Mouse (Mus musculus) midbrain, embryonic 14.5 days (tissue): Measurements from ENCODE around the gene Cbll1. TPM values are rescaled to one million over a fixed set of nuclear protein-coding genes. Genes with fewer than 3 reads are reported as not detected.

Experiments
- ATAC-seq: fragments of 200-750 bp; cut with Nextera tagmentation; 2 replicates; pipeline ENCODE4 v1.8.0; 2017; ENCODE audit warnings: moderate number of reproducible peaks, moderate library complexity; ENCODE audit not compliant: low FRiP score, low TSS enrichment
- DNase-seq: peaks from one replicate; pipeline ENCODE4 v3.0.0-alpha.2; 2015
- H3K27ac ChIP-seq: fragments of 300-500 bp; sonication (generic); replicated peaks from 2 replicates; pipeline ENCODE4 v1.5.1; 2014; ENCODE audit warnings: mild to moderate bottlenecking, low read depth, low read length, moderate library complexity
- H3K27me3 ChIP-seq: fragments of 300-500 bp; sonication (generic); 2 replicates; pipeline ENCODE4 v1.6.1; 2014; ENCODE audit warnings: low read length, control low read depth, mixed read lengths; ENCODE audit not compliant: control insufficient read depth, insufficient read depth
- H3K36me3 ChIP-seq: fragments of 300-500 bp; sonication (generic); 2 replicates; pipeline ENCODE4 v1.6.1; 2014; ENCODE audit warnings: low read length, control low read depth; ENCODE audit not compliant: control insufficient read depth, insufficient read depth
- H3K4me1 ChIP-seq: fragments of 300-500 bp; sonication (generic); 2 replicates; pipeline ENCODE4 v1.6.1; 2014; ENCODE audit warnings: mild to moderate bottlenecking, antibody characterized with exemption, low read length, control low read depth; ENCODE audit not compliant: control insufficient read depth, insufficient read depth
- H3K4me2 ChIP-seq: fragments of 300-500 bp; sonication (generic); 2 replicates; pipeline ENCODE4 v1.6.1; 2014; ENCODE audit warnings: mild to moderate bottlenecking, low read length, moderate library complexity
- H3K4me3 ChIP-seq: fragments of 300-500 bp; sonication (generic); replicated peaks from 2 replicates; pipeline ENCODE4 v1.5.1; 2014; ENCODE audit warnings: low read depth, low read length
- H3K9ac ChIP-seq: fragments of 300-500 bp; sonication (generic); replicated peaks from 2 replicates; pipeline ENCODE4 v1.6.1; 2014; ENCODE audit warnings: mild to moderate bottlenecking, low read length, moderate library complexity
- H3K9me3 ChIP-seq: fragments of 300-500 bp; sonication (generic); 2 replicates; pipeline ENCODE4 v1.6.1; 2016; ENCODE audit warnings: low read length, control low read depth, mixed read lengths; ENCODE audit not compliant: control insufficient read depth
- WGBS: fragments of 180-500 bp; shearing (Covaris S2); extraction: QIAGEN DNeasy Blood & Tissue Kit; methylation state at CpG from one replicate; pipeline ENCODE4 v1.1.7; 2014; 5-methylcytosine and 5-hydroxymethylcytosine counted together
- polyA plus RNA-seq: library from polyadenylated mRNA; unstranded; fragments of >200 nt; fragmentation: Nextera tagmentation; extraction: Ambion mirVana; gene quantifications from 2 replicates; pipeline ENCODE4 v1.2.1, GENCODE M21; 2014

Cbll1 gene
- polyA plus RNA-seq, 1 experiment from 2014 or later, result 22.9 TPM

- WGBS, result 80% methylated on average over 14 of the region's 14 CpGs
- Histone ChIP-seq H3K4me1 (no peaks in the 10 kb centered on the region), H3K4me3 (no peak overlapping the region), H3K9ac (no peak overlapping the region), H3K27me3 (no peaks in the 10 kb centered on the region), H3K27ac (no peak overlapping the region), H3K36me3 (no peaks in the 10 kb centered on the region), H3K9me3 (no peaks in the 10 kb centered on the region), H3K4me2 (no peak overlapping the region)
- ATAC-seq (no peak), DNase-seq (no peak)
Measured at GRCm38 (mm10) chr12:31532054-31532453, 32.6 kb upstream of the Cbll1 start.

GRCm38 (mm10) chr12:31527407-31527806 lies 28.0 kb upstream of the Cbll1 start:
- no peaks in the 10 kb centered on the region for H3K9me3 ChIP-seq
- DNase-seq, result no peak
- H3K4me3 ChIP-seq, result no peak overlapping the region
- WGBS, result 63% methylated on average over 6 of the region's 6 CpGs
- no peaks in the 10 kb centered on the region for H3K27me3 ChIP-seq
- no peaks in the 10 kb centered on the region for H3K36me3 ChIP-seq
- ATAC-seq, result no peak
- no peaks in the 10 kb centered on the region for H3K4me1 ChIP-seq
- H3K27ac ChIP-seq, result no peak overlapping the region
- no peak overlapping the region for H3K9ac ChIP-seq
- no peak overlapping the region for H3K4me2 ChIP-seq

- Histone ChIP-seq H3K4me2 (no peak overlapping the region), H3K4me3 (no peak overlapping the region), H3K9me3 (no peaks in the 10 kb centered on the region), H3K27me3 (no peaks in the 10 kb centered on the region), H3K27ac (no peak overlapping the region), H3K36me3 (no peaks in the 10 kb centered on the region), H3K9ac (no peak overlapping the region), H3K4me1 (peaks cover 5% of the 10 kb centered on the region)
- peak; percentile 35 for DNase-seq
- WGBS, result 45% methylated on average over 3 of the region's 3 CpGs
- no peak; the same call in 1 of the 2 replicates for ATAC-seq
Measured at GRCm38 (mm10) chr12:31521371-31521770, 22.0 kb upstream of the Cbll1 start.

- no peak overlapping the region for H3K27ac ChIP-seq
- no peak overlapping the region for H3K9ac ChIP-seq
- H3K27me3 ChIP-seq, result no peaks in the 10 kb centered on the region
- H3K9me3 ChIP-seq, result no peaks in the 10 kb centered on the region
- WGBS, result 86% methylated on average over 6 of the region's 6 CpGs
- DNase-seq (peak; percentile 32), ATAC-seq (no peak)
- no peaks in the 10 kb centered on the region for H3K36me3 ChIP-seq
- no peak overlapping the region for H3K4me3 ChIP-seq
- H3K4me1 ChIP-seq, result peaks cover 5% of the 10 kb centered on the region
- H3K4me2 ChIP-seq, result no peak overlapping the region
Measured at GRCm38 (mm10) chr12:31520119-31520518, 20.7 kb upstream of the Cbll1 start.

GRCm38 (mm10) chr12:31513724-31514503 lies 14.5 kb upstream of the Cbll1 start:
- H3K27me3 ChIP-seq, result no peaks in the 10 kb centered on the region
- H3K27ac ChIP-seq, result no peak overlapping the region
- DNase-seq (no peak), ATAC-seq (no peak)
- H3K4me3 ChIP-seq, result no peak overlapping the region
- no peaks in the 10 kb centered on the region for H3K9me3 ChIP-seq
- WGBS, result 83% methylated on average over 6 of the region's 6 CpGs
- H3K4me1 ChIP-seq, result no peaks in the 10 kb centered on the region
- no peaks in the 10 kb centered on the region for H3K36me3 ChIP-seq
- H3K9ac ChIP-seq, result no peak overlapping the region
- no peak overlapping the region for H3K4me2 ChIP-seq

GRCm38 (mm10) chr12:31512634-31513411 lies 13.4 kb upstream of the Cbll1 start:
- Histone ChIP-seq H3K27ac (no peak overlapping the region), H3K4me2 (no peak overlapping the region), H3K9ac (no peak overlapping the region), H3K4me1 (no peaks in the 10 kb centered on the region), H3K36me3 (no peaks in the 10 kb centered on the region), H3K9me3 (no peaks in the 10 kb centered on the region), H3K4me3 (no peak overlapping the region), H3K27me3 (no peaks in the 10 kb centered on the region)
- ATAC-seq (no peak), DNase-seq (no peak)
- WGBS, result 90% methylated on average over 14 of the region's 14 CpGs

- Histone ChIP-seq H3K9me3 (no peaks in the 10 kb centered on the region), H3K36me3 (no peaks in the 10 kb centered on the region), H3K4me3 (no peak overlapping the region), H3K27me3 (no peaks in the 10 kb centered on the region), H3K27ac (no peak overlapping the region), H3K4me1 (no peaks in the 10 kb centered on the region), H3K9ac (no peak overlapping the region), H3K4me2 (no peak overlapping the region)
- ATAC-seq, result no peak
- WGBS, result 64% methylated on average over 5 of the region's 5 CpGs
- no peak for DNase-seq
Measured at GRCm38 (mm10) chr12:31511218-31511617, 11.8 kb upstream of the Cbll1 start.

- H3K27me3 ChIP-seq, result no peaks in the 10 kb centered on the region
- no peak overlapping the region for H3K4me3 ChIP-seq
- H3K4me2 ChIP-seq, result no peak overlapping the region
- H3K9ac ChIP-seq, result no peak overlapping the region
- no peaks in the 10 kb centered on the region for H3K4me1 ChIP-seq
- H3K9me3 ChIP-seq, result no peaks in the 10 kb centered on the region
- ATAC-seq (no peak), DNase-seq (no peak)
- no peak overlapping the region for H3K27ac ChIP-seq
- H3K36me3 ChIP-seq, result no peaks in the 10 kb centered on the region
- 85% methylated on average over 6 of the region's 6 CpGs for WGBS
Measured at GRCm38 (mm10) chr12:31508496-31508895, 9.1 kb upstream of the Cbll1 start.
